Mouse (Mus musculus): ENCODE measurements around the gene Usp24. TPM values are rescaled to one million over a fixed set of nuclear protein-coding genes. Genes with fewer than 3 reads are reported as not detected.
"Not testable (repeated sequence)": the region's sequence is repeated elsewhere in the genome, so short reads cannot be mapped to it uniquely, and the experiment has no call there.

Gene Usp24
- total RNA-seq, 1 experiment from 2014 or later: 39.3 TPM

GRCm38 (mm10) chr4:106318208-106318607 lies 2.2 kb downstream of the Usp24 start:
- peak; percentile 23 for DNase-seq

GRCm38 (mm10) chr4:106318976-106319375 lies 3.0 kb downstream of the Usp24 start:
- DNase-seq: no peak

- no peak for DNase-seq
Observed at GRCm38 (mm10) chr4:106322846-106323245, 6.8 kb downstream of the Usp24 start.

GRCm38 (mm10) chr4:106323318-106323717 lies 7.3 kb downstream of the Usp24 start:
- DNase-seq: no peak

- DNase-seq: no peak
Observed at GRCm38 (mm10) chr4:106327436-106327835, 11.4 kb downstream of the Usp24 start.

GRCm38 (mm10) chr4:106328704-106329103 lies 12.7 kb downstream of the Usp24 start:
- no peak for DNase-seq

- DNase-seq: not testable (repeated sequence)
Observed at GRCm38 (mm10) chr4:106329171-106329570, 13.2 kb downstream of the Usp24 start.

GRCm38 (mm10) chr4:106330371-106330819 lies 14.4 kb downstream of the Usp24 start:
- no peak for DNase-seq

GRCm38 (mm10) chr4:106333071-106333470 lies 17.1 kb downstream of the Usp24 start:
- DNase-seq: no peak

GRCm38 (mm10) chr4:106333584-106333983 lies 17.6 kb downstream of the Usp24 start:
- no peak for DNase-seq

GRCm38 (mm10) chr4:106335858-106336257 lies 19.8 kb downstream of the Usp24 start:
- DNase-seq: no peak

- DNase-seq: no peak
Observed at GRCm38 (mm10) chr4:106347664-106348063, 31.7 kb downstream of the Usp24 start.

GRCm38 (mm10) chr4:106355025-106355424 lies 39.0 kb downstream of the Usp24 start:
- DNase-seq: not testable (repeated sequence)

- no peak for DNase-seq
Observed at GRCm38 (mm10) chr4:106370013-106370412, 54.0 kb downstream of the Usp24 start.

- DNase-seq: peak; percentile 89
Observed at GRCm38 (mm10) chr4:106375857-106376256, 59.8 kb downstream of the Usp24 start.

GRCm38 (mm10) chr4:106378839-106379572 lies 63.0 kb downstream of the Usp24 start:
- DNase-seq: no peak

GRCm38 (mm10) chr4:106381131-106381530 lies 65.1 kb downstream of the Usp24 start:
- no peak for DNase-seq

- DNase-seq: no peak
Observed at GRCm38 (mm10) chr4:106389908-106390307, 73.9 kb downstream of the Usp24 start.

- no peak for DNase-seq
Observed at GRCm38 (mm10) chr4:106409621-106410020, 93.6 kb downstream of the Usp24 start.

GRCm38 (mm10) chr4:106419256-106419655 lies 103.2 kb downstream of the Usp24 start:
- DNase-seq: no peak

GRCm38 (mm10) chr4:106419791-106420190 lies 103.8 kb downstream of the Usp24 start:
- DNase-seq: no peak

- no peak for DNase-seq
Observed at GRCm38 (mm10) chr4:106422597-106422996, 106.6 kb downstream of the Usp24 start.

- no peak for DNase-seq
Observed at GRCm38 (mm10) chr4:106424560-106424959, 108.5 kb downstream of the Usp24 start.

GRCm38 (mm10) chr4:106426286-106426685 lies 110.3 kb downstream of the Usp24 start:
- DNase-seq: no peak

All from adrenal gland, postnatal 14 days (tissue).